18 mouse cellular contexts compared by ENCODE assay signal in the genomic region with DNA sequence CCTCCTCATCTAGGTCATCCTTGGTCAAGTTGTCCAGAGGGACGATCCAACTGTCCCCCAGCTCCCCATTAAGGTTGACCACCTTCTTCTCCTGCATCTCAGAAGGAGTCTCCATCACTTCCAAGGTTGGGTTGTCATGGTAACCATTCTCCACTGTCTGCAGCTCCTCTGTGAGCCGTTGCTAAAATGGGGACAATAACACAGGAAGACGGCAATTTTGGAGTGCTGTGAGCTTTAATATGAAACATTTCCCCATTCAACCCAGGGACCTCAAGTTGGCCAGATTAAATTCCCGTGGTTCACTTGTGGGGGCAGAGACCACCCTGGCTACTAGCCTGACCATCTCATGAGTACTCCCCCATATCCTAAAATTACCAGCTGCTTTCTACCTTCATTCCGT. TPM values are rescaled to one million over a fixed set of nuclear protein-coding genes. Genes with fewer than 3 reads are reported as not detected.
DNase-seq lines count a peak whose midpoint lies in the region; ATAC-seq and TF ChIP-seq lines count a peak whose summit lies in the region.
"Had no signal": no experiment of that assay in that cellular context is flagged by ENCODE, and none has a peak within 500 bp of the region (broad histone marks: within the 10 kb centered on the region; RNA-seq: fewer than 3 reads in every experiment).

No protein-coding gene starts in this region.

- H3K27ac ChIP-seq in embryonic facial prominence, embryonic 11.5 days (replicated peaks; ENCODE audit: low read depth, low read length), result no peak overlapping the region
- no peak overlapping the region for H3K27ac ChIP-seq in embryonic facial prominence, embryonic 10.5 days (replicated peaks)
- peak overlapping the region; percentile 60 for H3K27ac ChIP-seq in hindbrain, embryonic 15.5 days (replicated peaks)
- H3K27ac ChIP-seq in hindbrain, embryonic 16.5 days (ENCODE audit: low read depth, low read length), result no peak overlapping the region; the same call in 1 of the 2 replicates
- H3K27ac ChIP-seq in midbrain, embryonic 15.5 days, result peak overlapping the region; percentile 4; the same call in 1 of the 2 replicates
- no peak overlapping the region for H3K27ac ChIP-seq in midbrain, embryonic 11.5 days (ENCODE audit: low read depth, low read length)
- H3K27ac ChIP-seq in olfactory bulb, adult 2 months (ENCODE audit: insufficient read depth, low read depth, low read length), result 0 out of 2 replicates have a peak overlapping the region, but pooled peaks have one; percentile 33
- H3K27ac ChIP-seq: forebrain, embryonic 13.5 days; hindbrain, embryonic 12.5 days had no signal

- H3K4me3 ChIP-seq in embryonic facial prominence, embryonic 11.5 days (ENCODE audit: low read depth, low read length), result no peak overlapping the region
- no peak overlapping the region for H3K4me3 ChIP-seq in embryonic facial prominence, embryonic 10.5 days
- H3K4me3 ChIP-seq in hindbrain, embryonic 15.5 days, result no peak overlapping the region
- H3K4me3 ChIP-seq in hindbrain, embryonic 16.5 days (ENCODE audit: low read length), result no peak overlapping the region
- H3K4me3 ChIP-seq in midbrain, embryonic 15.5 days, result no peak overlapping the region
- H3K4me3 ChIP-seq in midbrain, embryonic 11.5 days (ENCODE audit: low read depth, low read length), result no peak overlapping the region
- H3K4me3 ChIP-seq in olfactory bulb, adult 2 months (ENCODE audit: insufficient read depth, low read depth, low read length), result no peak overlapping the region
- H3K4me3 ChIP-seq: forebrain, embryonic 13.5 days; hindbrain, embryonic 12.5 days had no signal

- no peak overlapping the region for H3K4me2 ChIP-seq in embryonic facial prominence, embryonic 11.5 days (ENCODE audit: low read depth, low read length)
- H3K4me2 ChIP-seq in hindbrain, embryonic 15.5 days, result no peak overlapping the region
- no peak overlapping the region for H3K4me2 ChIP-seq in hindbrain, embryonic 16.5 days (ENCODE audit: low read length)
- H3K4me2 ChIP-seq in midbrain, embryonic 15.5 days, result no peak overlapping the region
- H3K4me2 ChIP-seq in midbrain, embryonic 11.5 days, result no peak overlapping the region
- H3K4me2 ChIP-seq: forebrain, embryonic 13.5 days; hindbrain, embryonic 12.5 days had no signal

- no peak overlapping the region for H3K9ac ChIP-seq in embryonic facial prominence, embryonic 11.5 days (replicated peaks; ENCODE audit: low read length)
- H3K9ac ChIP-seq in hindbrain, embryonic 15.5 days, result no peak overlapping the region
- no peak overlapping the region for H3K9ac ChIP-seq in hindbrain, embryonic 16.5 days (ENCODE audit: low read depth, low read length)
- H3K9ac ChIP-seq in midbrain, embryonic 15.5 days, result no peak overlapping the region
- H3K9ac ChIP-seq in midbrain, embryonic 11.5 days (ENCODE audit: low read length), result no peak overlapping the region
- H3K9ac ChIP-seq: forebrain, embryonic 13.5 days; hindbrain, embryonic 12.5 days had no signal

- H3K4me1 ChIP-seq in embryonic facial prominence, embryonic 11.5 days (ENCODE audit: control insufficient read depth, insufficient read depth, low read length), result no peaks in the 10 kb centered on the region
- peaks cover 11% of the 10 kb centered on the region for H3K4me1 ChIP-seq in embryonic facial prominence, embryonic 10.5 days
- peaks cover 24% of the 10 kb centered on the region for H3K4me1 ChIP-seq in hindbrain, embryonic 15.5 days (replicated peaks)
- peaks cover 14% of the 10 kb centered on the region for H3K4me1 ChIP-seq in hindbrain, embryonic 16.5 days (ENCODE audit: control insufficient read depth, insufficient read depth, low read depth, low read length)
- H3K4me1 ChIP-seq in midbrain, embryonic 15.5 days, result peaks cover 13% of the 10 kb centered on the region
- no peaks in the 10 kb centered on the region for H3K4me1 ChIP-seq in midbrain, embryonic 11.5 days (ENCODE audit: control insufficient read depth, insufficient read depth, low read length)
- H3K4me1 ChIP-seq in olfactory bulb, adult 2 months (ENCODE audit: control insufficient read depth, insufficient read depth, low read length), result peaks cover 15% of the 10 kb centered on the region
- H3K4me1 ChIP-seq: hindbrain, embryonic 12.5 days had no signal

- 49% methylated on average over 5 of the region's 5 CpGs for WGBS in embryonic facial prominence, embryonic 11.5 days
- 63% methylated on average over 5 of the region's 5 CpGs for WGBS in embryonic facial prominence, embryonic 10.5 days
- 47% methylated on average over 5 of the region's 5 CpGs for WGBS in hindbrain, embryonic 15.5 days
- WGBS in hindbrain, embryonic 16.5 days, result 33% methylated on average over 5 of the region's 5 CpGs
- WGBS in midbrain, embryonic 15.5 days, result 41% methylated on average over 5 of the region's 5 CpGs
- 71% methylated on average over 5 of the region's 5 CpGs for WGBS in midbrain, embryonic 11.5 days
- 22% methylated on average over 5 of the region's 5 CpGs for WGBS in olfactory bulb, adult 2 months

- TF ChIP-seq CTCF in olfactory bulb, adult 2 months (IDR thresholded peaks at IDR 0.05; ENCODE audit: insufficient read depth, low read depth, low read length), result no peak

- no peak for TF ChIP-seq POLR2A in olfactory bulb, adult 2 months (IDR thresholded peaks at IDR 0.05; ENCODE audit: insufficient read depth, low read depth, low read length)

- ATAC-seq in embryonic facial prominence, embryonic 11.5 days (replicated peaks; ENCODE audit: insufficient number of reproducible peaks, low FRiP score, low TSS enrichment, low read depth), result no peak
- no peak for ATAC-seq in hindbrain, embryonic 15.5 days (ENCODE audit: low FRiP score, low read depth)
- ATAC-seq in hindbrain, embryonic 16.5 days, result no peak
- ATAC-seq in midbrain, embryonic 15.5 days (replicated peaks), result no peak
- ATAC-seq in midbrain, embryonic 11.5 days (ENCODE audit: low FRiP score), result no peak
- ATAC-seq: CD4-positive, CD25-positive, alpha-beta regulatory T cell, adult 4 months; forebrain, embryonic 13.5 days had no signal

- peak; percentile 19 for DNase-seq in embryonic facial prominence, embryonic 11.5 days (ENCODE audit: low spot score)
- DNase-seq in embryonic facial prominence, embryonic 10.5 days (ENCODE audit: low spot score), result no peak
- no peak for DNase-seq in midbrain, embryonic 11.5 days (ENCODE audit: low spot score, missing footprints)
- DNase-seq in kidney, adult 18-20 months, result no peak
- DNase-seq: adrenal gland, postnatal 36 days; cerebellum, adult 9-10 months; gastrocnemius, postnatal 36 days; kidney, adult 2 months; kidney, postnatal 25 days; lung, adult 18-20 months had no signal

- no peaks in the 10 kb centered on the region for H3K36me3 ChIP-seq in embryonic facial prominence, embryonic 11.5 days (replicated peaks; ENCODE audit: control insufficient read depth, insufficient read depth, low read depth, low read length)
- peaks cover 42% of the 10 kb centered on the region for H3K36me3 ChIP-seq in embryonic facial prominence, embryonic 10.5 days (replicated peaks)
- H3K36me3 ChIP-seq in hindbrain, embryonic 15.5 days, result peaks cover 13% of the 10 kb centered on the region
- peaks cover 8% of the 10 kb centered on the region; the same call in 1 of the 2 replicates for H3K36me3 ChIP-seq in hindbrain, embryonic 16.5 days (ENCODE audit: control insufficient read depth, insufficient read depth, low read length)
- peaks cover 6% of the 10 kb centered on the region; the same call in 1 of the 2 replicates for H3K36me3 ChIP-seq in midbrain, embryonic 15.5 days (replicated peaks)
- H3K36me3 ChIP-seq in midbrain, embryonic 11.5 days (ENCODE audit: control insufficient read depth, insufficient read depth, low read length), result peaks cover 9% of the 10 kb centered on the region

- no peaks in the 10 kb centered on the region for H3K27me3 ChIP-seq in embryonic facial prominence, embryonic 11.5 days (ENCODE audit: control insufficient read depth, insufficient read depth, low read length)
- H3K27me3 ChIP-seq in embryonic facial prominence, embryonic 10.5 days (replicated peaks; ENCODE audit: low read depth, poor library complexity, severe bottlenecking), result no peaks in the 10 kb centered on the region
- H3K27me3 ChIP-seq in hindbrain, embryonic 15.5 days, result no peaks in the 10 kb centered on the region
- H3K27me3 ChIP-seq in hindbrain, embryonic 16.5 days (replicated peaks; ENCODE audit: control insufficient read depth, insufficient read depth, low read length), result no peaks in the 10 kb centered on the region
- no peaks in the 10 kb centered on the region for H3K27me3 ChIP-seq in midbrain, embryonic 15.5 days (replicated peaks)
- H3K27me3 ChIP-seq in midbrain, embryonic 11.5 days (ENCODE audit: control insufficient read depth, insufficient read depth, low read length), result no peaks in the 10 kb centered on the region
- H3K27me3 ChIP-seq: forebrain, embryonic 13.5 days; hindbrain, embryonic 12.5 days had no signal

- H3K9me3 ChIP-seq in embryonic facial prominence, embryonic 11.5 days (replicated peaks; ENCODE audit: control insufficient read depth, low read length), result no peaks in the 10 kb centered on the region
- H3K9me3 ChIP-seq in embryonic facial prominence, embryonic 10.5 days, result no peaks in the 10 kb centered on the region
- no peaks in the 10 kb centered on the region for H3K9me3 ChIP-seq in hindbrain, embryonic 15.5 days
- H3K9me3 ChIP-seq in hindbrain, embryonic 16.5 days (ENCODE audit: control insufficient read depth, low read length), result no peaks in the 10 kb centered on the region
- H3K9me3 ChIP-seq in midbrain, embryonic 15.5 days, result no peaks in the 10 kb centered on the region
- no peaks in the 10 kb centered on the region for H3K9me3 ChIP-seq in midbrain, embryonic 11.5 days (ENCODE audit: control insufficient read depth, low read length)
- H3K9me3 ChIP-seq: forebrain, embryonic 13.5 days; G1E; hindbrain, embryonic 12.5 days had no signal

RNA-seq across cellular contexts. Expression of gene Podxl, which starts 40.7 kb away (rescaled TPM):
- 8.2 and 8.4 TPM in 2 replicates for polyA plus RNA-seq in embryonic facial prominence, embryonic 11.5 days (2014; fragmentation: Nextera tagmentation; extraction: Ambion mirVana)
- polyA plus RNA-seq in embryonic facial prominence, embryonic 10.5 days (2016; fragmentation: Nextera tagmentation; extraction: Ambion mirVana), result 16.6 and 18.0 TPM in 2 replicates
- 9.8 and 13.4 TPM in 2 replicates for polyA plus RNA-seq in hindbrain, embryonic 15.5 days (2015; fragmentation: Nextera tagmentation; extraction: Ambion mirVana)
- polyA plus RNA-seq in hindbrain, embryonic 16.5 days (2015; fragmentation: Nextera tagmentation; extraction: Ambion mirVana), result 8.3 and 11.3 TPM in 2 replicates
- 12.0 and 12.3 TPM in 2 replicates for polyA plus RNA-seq in midbrain, embryonic 15.5 days (2015; fragmentation: Nextera tagmentation; extraction: Ambion mirVana)
- polyA plus RNA-seq in midbrain, embryonic 11.5 days (2014; fragmentation: Nextera tagmentation; extraction: Ambion mirVana), result 10.8 and 13.2 TPM in 2 replicates
- not detected in 2 replicates for polyA plus RNA-seq in olfactory bulb, adult 2 months (2012; ENCODE audit: insufficient read depth, insufficient read length, low replicate concordance, missing spikeins)
- polyA plus RNA-seq: CD4-positive, CD25-positive, alpha-beta regulatory T cell, adult 4 months had no signal

Comparison
In these comparisons a context has a peak if more than half of its experiments do, and no peak if none do; other contexts are left out.
1. H3K27ac ChIP-seq: peak in hindbrain, embryonic 15.5 days (single experiment), midbrain, embryonic 15.5 days (single experiment) and olfactory bulb, adult 2 months (single experiment); none in embryonic facial prominence, embryonic 11.5 days (single experiment), embryonic facial prominence, embryonic 10.5 days (single experiment), hindbrain, embryonic 16.5 days (single experiment) and midbrain, embryonic 11.5 days (single experiment).